23 mouse cellular contexts compared by ENCODE assay signal in genomic region chr2:57190884-57191283, GRCm38 (mm10). TPM values are rescaled to one million over a fixed set of nuclear protein-coding genes. Genes with fewer than 3 reads are reported as not detected.
DNase-seq lines count a peak whose midpoint lies in the region; ATAC-seq and TF ChIP-seq lines count a peak whose summit lies in the region.
"Had no signal": no experiment of that assay in that cellular context is flagged by ENCODE, and none has a peak within 500 bp of the region (broad histone marks: within the 10 kb centered on the region; RNA-seq: fewer than 3 reads in every experiment).

No protein-coding gene starts in this region.

- ATAC-seq in intestine, embryonic 14.5 days (replicated peaks; ENCODE audit: low FRiP score, low TSS enrichment, low read depth), result no peak
- no peak for ATAC-seq in intestine, postnatal 0 days
- ATAC-seq in granulocyte monocyte progenitor cell, adult 5-6 weeks (replicated peaks; ENCODE audit: poor library complexity, severe bottlenecking), result peak; percentile 98
- peak; percentile 90 for ATAC-seq in megakaryocyte progenitor cell, adult 5-6 weeks (replicated peaks; ENCODE audit: poor library complexity)
- ATAC-seq: forebrain, embryonic 14.5 days had no signal

- H3K9me3 ChIP-seq in intestine, embryonic 14.5 days (ENCODE audit: control insufficient read depth, low read length), result 0 out of 2 replicates have a peak, but pooled peaks cover 5% of the 10 kb centered on the region
- no peaks in the 10 kb centered on the region for H3K9me3 ChIP-seq in intestine, postnatal 0 days (ENCODE audit: control insufficient read depth)
- H3K9me3 ChIP-seq: embryonic facial prominence, embryonic 15.5 days; forebrain, embryonic 10.5 days; heart, embryonic 15.5 days; hindbrain, embryonic 15.5 days had no signal

- no peaks in the 10 kb centered on the region for H3K27me3 ChIP-seq in intestine, embryonic 14.5 days (replicated peaks; ENCODE audit: control insufficient read depth, insufficient read depth, low read length)
- no peaks in the 10 kb centered on the region for H3K27me3 ChIP-seq in intestine, postnatal 0 days (replicated peaks; ENCODE audit: control insufficient read depth, insufficient read depth, low read length)
- H3K27me3 ChIP-seq: CH12.LX; embryonic facial prominence, embryonic 15.5 days; heart, embryonic 15.5 days; hindbrain, embryonic 15.5 days had no signal

- H3K4me3 ChIP-seq in intestine, embryonic 14.5 days (ENCODE audit: low read depth, low read length), result no peak overlapping the region
- H3K4me3 ChIP-seq in intestine, postnatal 0 days (ENCODE audit: low read depth, low read length), result no peak overlapping the region
- H3K4me3 ChIP-seq: embryonic facial prominence, embryonic 15.5 days; erythroblast, embryonic 14.5 days; forebrain, embryonic 10.5 days; heart, adult 2 months; heart, embryonic 15.5 days; hindbrain, embryonic 10.5 days; hindbrain, embryonic 15.5 days had no signal

- peak; percentile 29 for DNase-seq in intestine, embryonic 14.5 days (ENCODE audit: low spot score)
- no peak for DNase-seq in urinary bladder, postnatal 25 days (ENCODE audit: low spot score)
- DNase-seq in left cerebral cortex, adult 18-20 months (ENCODE audit: low spot score in 2 of 2), result no peak
- no peak for DNase-seq in adrenal gland, adult 2 months
- DNase-seq: adrenal gland, adult 8-10 months; adrenal gland, postnatal 36 days; cerebellum, adult 2 months; cerebellum, postnatal 10 days; embryo, embryonic 11 days; heart, adult 2 months; heart, postnatal 14 days had no signal

- H3K4me2 ChIP-seq in intestine, embryonic 14.5 days (ENCODE audit: low read length), result no peak overlapping the region
- H3K4me2 ChIP-seq in intestine, postnatal 0 days (replicated peaks; ENCODE audit: low read depth), result no peak overlapping the region
- H3K4me2 ChIP-seq: embryonic facial prominence, embryonic 15.5 days; heart, embryonic 11.5 days; heart, embryonic 15.5 days; hindbrain, embryonic 15.5 days had no signal

- no peaks in the 10 kb centered on the region for H3K36me3 ChIP-seq in intestine, embryonic 14.5 days (ENCODE audit: control insufficient read depth, insufficient read depth, low read length)
- H3K36me3 ChIP-seq in intestine, postnatal 0 days (ENCODE audit: control insufficient read depth, insufficient read depth), result no peaks in the 10 kb centered on the region
- H3K36me3 ChIP-seq: embryonic facial prominence, embryonic 15.5 days; forebrain, embryonic 10.5 days; heart, embryonic 15.5 days; hindbrain, embryonic 10.5 days; hindbrain, embryonic 15.5 days had no signal

- H3K27ac ChIP-seq in intestine, embryonic 14.5 days (ENCODE audit: low read depth), result no peak overlapping the region
- no peak overlapping the region for H3K27ac ChIP-seq in intestine, postnatal 0 days (ENCODE audit: low read depth, low read length)
- H3K27ac ChIP-seq: embryonic facial prominence, embryonic 15.5 days; forebrain, embryonic 10.5 days; heart, adult 2 months; heart, embryonic 15.5 days; hindbrain, embryonic 10.5 days; hindbrain, embryonic 15.5 days had no signal

- H3K9ac ChIP-seq in intestine, embryonic 14.5 days (ENCODE audit: low read length), result no peak overlapping the region
- no peak overlapping the region for H3K9ac ChIP-seq in intestine, postnatal 0 days (ENCODE audit: low read depth, low read length)
- H3K9ac ChIP-seq: embryonic facial prominence, embryonic 15.5 days; heart, embryonic 15.5 days; hindbrain, embryonic 15.5 days had no signal

- TF ChIP-seq CTCF in intestine, postnatal 0 days (IDR thresholded peaks at IDR 0.05; ENCODE audit: low read depth), result no peak

- no peaks in the 10 kb centered on the region for H3K4me1 ChIP-seq in intestine, embryonic 14.5 days (replicated peaks; ENCODE audit: control insufficient read depth, insufficient read depth, low read length)
- H3K4me1 ChIP-seq in intestine, postnatal 0 days (replicated peaks; ENCODE audit: control insufficient read depth, insufficient read depth, low read length), result no peaks in the 10 kb centered on the region
- H3K4me1 ChIP-seq: embryonic facial prominence, embryonic 15.5 days; forebrain, embryonic 10.5 days; heart, embryonic 15.5 days; hindbrain, embryonic 10.5 days; hindbrain, embryonic 15.5 days had no signal

RNA-seq across cellular contexts. Expression of gene Gpd2, which starts 46.6 kb away (rescaled TPM):
- 21.8 and 24.7 TPM in 2 replicates for polyA plus RNA-seq in intestine, embryonic 14.5 days (2014; fragmentation: Nextera tagmentation; extraction: Ambion mirVana)
- 26.0 and 26.2 TPM in 2 replicates for polyA plus RNA-seq in intestine, postnatal 0 days (2015; fragmentation: Nextera tagmentation; extraction: Ambion mirVana)
- total RNA-seq in granulocyte monocyte progenitor cell, adult 5-6 weeks (2014; fragmentation: Nextera tagmentation), result 16.1 and 19.2 TPM in 2 replicates
- total RNA-seq in granulocyte monocyte progenitor cell, adult 5-6 weeks (2017), result 29.3 and 31.1 TPM in 2 replicates
- 22.5 and 23.5 TPM in 2 replicates for total RNA-seq in megakaryocyte progenitor cell, adult 5-6 weeks (2015)
- total RNA-seq in megakaryocyte progenitor cell, adult 5-6 weeks (2017), result 27.9 and 32.5 TPM in 2 replicates
- total RNA-seq in left cerebral cortex, adult 18-20 months (2021), result 10 to 100 TPM; 88.3 to 91.8 TPM
- total RNA-seq in adrenal gland, adult 2 months (2021), result 100 to 1,000 TPM; 102 to 130 TPM
- polyA plus RNA-seq in adrenal gland, adult 2 months (2012; rRNA removed), result 10.2 and 11.7 TPM in 2 replicates

Comparison
In these comparisons a context has a peak if more than half of its experiments do, and no peak if none do; other contexts are left out.
1. ATAC-seq: peak in granulocyte monocyte progenitor cell, adult 5-6 weeks (single experiment) and megakaryocyte progenitor cell, adult 5-6 weeks (single experiment); none in intestine, embryonic 14.5 days (single experiment) and intestine, postnatal 0 days (single experiment).